Mouse (Mus musculus) left cerebral cortex, postnatal 25 days (tissue): ENCODE results near the gene Igflr1. TPM values are rescaled to one million over a fixed set of nuclear protein-coding genes. Genes with fewer than 3 reads are reported as not detected.

ENCODE experiments used
- DNase-seq, 2 experiments: peaks; one replicate each; pipeline ENCODE4 v3.0.0; 2022; ENCODE audit warnings: low spot score in 2 of 2, mixed read lengths in 1 of 2
- intact Hi-C: fragments of 180-260 bp; cut with DNase I; formaldehyde crosslinking; loops from one replicate; pipeline ENCODE4 v1.15.1; 2025
- microRNA-seq, 2 experiments: library from miRNA; unstranded; fragments of <30 nt; microRNA quantifications; one replicate each; pipeline ENCODE4 v1.2.0; 2022
- total RNA-seq, 2 experiments: library from RNA; stranded (reverse); gene quantifications; 2 replicates each; pipeline ENCODE4 v1.2.3; 2021

Igflr1 gene
- total RNA-seq, 2 experiments from 2014 or later, result 2.8 to 3.5 TPM

DNA sequence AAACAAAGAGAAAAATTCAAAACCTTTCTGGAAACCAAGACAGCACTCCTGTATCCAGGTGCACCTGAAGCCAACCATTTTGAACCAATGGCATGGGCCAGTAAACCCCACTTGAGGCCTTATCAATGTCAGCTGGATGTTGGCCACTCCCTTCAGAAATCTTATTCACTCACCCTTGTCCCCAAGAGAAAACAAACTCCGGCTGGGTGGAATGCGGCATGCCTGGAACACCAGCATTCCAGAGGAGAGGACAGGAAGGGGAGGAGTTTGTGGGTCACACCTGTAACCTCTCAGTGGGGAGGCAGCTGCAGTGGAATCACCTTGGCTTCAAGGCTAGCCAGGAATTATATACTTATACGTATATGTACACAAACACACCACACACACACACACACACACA lies 37.4 kb downstream of the Igflr1 start:
- intact Hi-C loops, result no loop called here
- no peak for DNase-seq

DNA sequence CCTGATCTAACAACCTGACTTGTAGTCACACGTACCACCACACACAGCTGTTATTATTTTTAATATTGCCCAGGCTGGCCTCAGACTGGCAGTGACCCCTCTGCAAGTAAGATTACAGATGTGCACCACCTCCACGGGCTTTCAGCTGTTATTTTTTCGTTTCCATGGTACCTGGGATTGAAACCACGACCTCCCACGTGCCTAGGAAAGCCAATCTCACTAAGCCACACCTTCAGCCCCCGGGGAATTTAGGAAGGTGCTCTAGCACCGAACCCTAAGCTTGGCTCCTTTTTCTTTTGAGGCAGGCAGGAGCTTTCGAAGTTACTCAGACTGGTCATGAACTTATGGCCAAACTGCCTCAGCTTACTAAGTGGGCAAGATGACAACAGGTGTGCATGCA lies 39.2 kb downstream of the Igflr1 start:
- intact Hi-C loops, result no loop called here
- DNase-seq, result no peak

DNA sequence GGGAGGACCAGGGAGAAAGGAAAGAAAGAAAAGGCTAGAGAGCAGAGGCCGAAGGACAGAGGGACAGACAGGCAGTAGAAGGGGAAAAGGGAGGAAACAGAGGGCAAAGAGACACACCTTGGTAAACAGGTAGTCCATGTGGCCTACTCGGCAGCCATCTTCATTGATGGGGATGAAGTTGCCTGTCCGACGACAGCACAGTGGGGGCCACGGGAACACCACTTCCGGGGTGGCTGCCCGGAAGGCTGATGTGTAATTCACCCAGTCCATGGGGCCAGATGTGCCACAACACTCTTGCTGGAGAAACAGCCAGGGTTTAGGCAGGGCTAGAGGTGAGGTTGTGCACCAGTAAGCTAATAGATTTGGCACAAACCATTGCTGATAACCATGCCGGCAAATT lies 39.7 kb downstream of the Igflr1 start:
- intact Hi-C loops, result no loop called here
- no peak for DNase-seq

DNA sequence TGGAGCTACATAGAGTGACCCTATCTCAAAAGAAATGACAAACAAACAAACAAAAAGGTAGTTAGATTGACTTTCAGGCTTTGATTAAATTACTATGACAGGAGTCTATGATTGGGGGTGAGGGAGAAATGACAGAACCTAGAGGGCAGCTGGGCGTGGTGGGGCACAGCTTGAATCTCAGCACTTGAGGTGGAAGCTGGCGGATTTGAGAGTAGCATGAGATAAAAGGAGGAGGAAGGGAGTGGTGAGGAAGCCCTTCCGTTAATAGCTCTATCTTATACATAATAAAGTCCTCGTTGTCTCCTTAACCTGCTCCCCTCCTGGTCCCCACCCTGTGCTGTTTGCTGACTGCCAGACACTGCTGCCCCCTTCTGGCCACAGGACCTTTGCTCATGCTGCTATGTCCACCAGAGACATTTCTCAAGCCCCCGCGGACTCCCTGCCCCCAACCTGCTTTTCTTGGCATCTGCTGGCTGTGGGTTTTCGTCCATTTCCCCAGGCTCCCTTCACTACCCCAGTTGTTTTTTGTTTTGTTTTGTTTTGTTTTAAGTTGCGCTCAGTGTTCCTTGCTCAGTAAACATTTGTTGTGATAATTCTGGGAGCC lies 42.6 kb downstream of the Igflr1 start:
- no peak for DNase-seq
- intact Hi-C loops, result loop anchor here (2.0 kb wide), 1 partner anchor 19 kb away; the partner anchor contains the start of gene Cox6b1

GRCm38 (mm10) chr7:30608476-30608875 lies 43.2 kb downstream of the Igflr1 start:
- no peak for DNase-seq
- intact Hi-C loops, result no loop called here

GRCm38 (mm10) chr7:30610043-30610442 lies 44.8 kb downstream of the Igflr1 start:
- intact Hi-C loops, result no loop called here
- no peak for DNase-seq

DNA sequence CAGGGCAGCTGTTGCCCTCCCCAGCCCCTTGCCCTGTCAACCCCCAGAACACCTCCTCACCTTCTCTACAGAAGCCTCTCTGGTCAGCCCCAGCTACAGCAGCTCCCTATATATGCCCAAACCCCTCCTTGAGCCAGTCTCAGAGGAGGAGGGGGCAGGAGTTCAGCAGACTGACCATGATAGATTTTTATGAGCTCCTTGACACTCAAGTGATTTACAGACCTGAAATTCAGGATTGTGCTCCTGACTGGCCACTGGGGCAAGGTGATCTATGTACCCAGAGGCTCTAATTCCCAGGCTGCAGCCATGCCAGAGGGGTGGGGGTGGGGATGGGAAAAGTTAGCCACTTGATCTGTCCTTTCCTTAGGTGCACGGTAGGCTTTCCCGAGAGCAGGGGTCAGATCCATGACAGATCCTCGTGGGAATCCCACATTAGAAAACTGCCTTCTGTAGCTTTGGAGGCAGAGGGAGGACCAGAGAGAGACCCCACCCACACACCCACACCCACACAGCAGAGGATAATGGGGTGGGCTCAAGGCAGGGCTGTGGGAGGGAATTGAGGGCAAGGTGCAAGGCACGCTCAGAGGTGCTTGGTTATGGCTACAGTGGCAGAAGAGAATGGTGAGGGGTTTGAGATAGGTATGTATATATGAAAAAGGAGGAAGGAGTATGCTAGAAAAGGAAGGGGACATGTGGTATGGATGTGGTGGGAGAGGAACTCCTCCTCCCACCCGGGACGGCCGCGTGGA lies 47.6 kb downstream of the Igflr1 start, which contains the start of gene Upk1a:
Gene Upk1a, minus strand, starts transcription at position 194 of the 749 bp plus-strand sequence.
- intact Hi-C loops, result loop anchor here (1.0 kb wide), 1 partner anchor 24 kb away; no protein-coding TSS in a partner anchor
- DNase-seq, result no peak

GRCm38 (mm10) chr7:30613529-30614112 lies 48.4 kb downstream of the Igflr1 start:
- intact Hi-C loops, result loop anchor here (1.0 kb wide), 1 partner anchor 24 kb away; no protein-coding TSS in a partner anchor
- DNase-seq, result peak; percentile 19 to 45

DNA sequence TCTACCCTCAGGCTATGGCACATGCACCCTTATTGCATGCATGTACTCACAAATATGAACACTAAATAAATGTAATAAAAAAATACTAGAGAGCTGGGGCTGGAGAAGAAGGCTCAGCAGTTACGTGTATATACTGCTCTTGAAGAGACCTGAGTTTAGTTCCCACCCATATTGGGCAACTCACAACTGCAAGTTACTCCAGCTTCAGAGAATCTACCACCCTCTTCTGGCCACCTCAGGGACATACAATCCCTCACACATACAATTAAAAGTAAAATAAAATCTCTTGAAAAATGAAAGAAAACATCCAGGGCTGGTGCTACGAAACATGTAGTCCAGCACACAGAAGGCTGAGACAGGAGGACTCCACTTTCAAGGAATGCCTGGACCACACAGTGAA lies 49.2 kb downstream of the Igflr1 start:
- no peak for DNase-seq
- intact Hi-C loops, result no loop called here

DNA sequence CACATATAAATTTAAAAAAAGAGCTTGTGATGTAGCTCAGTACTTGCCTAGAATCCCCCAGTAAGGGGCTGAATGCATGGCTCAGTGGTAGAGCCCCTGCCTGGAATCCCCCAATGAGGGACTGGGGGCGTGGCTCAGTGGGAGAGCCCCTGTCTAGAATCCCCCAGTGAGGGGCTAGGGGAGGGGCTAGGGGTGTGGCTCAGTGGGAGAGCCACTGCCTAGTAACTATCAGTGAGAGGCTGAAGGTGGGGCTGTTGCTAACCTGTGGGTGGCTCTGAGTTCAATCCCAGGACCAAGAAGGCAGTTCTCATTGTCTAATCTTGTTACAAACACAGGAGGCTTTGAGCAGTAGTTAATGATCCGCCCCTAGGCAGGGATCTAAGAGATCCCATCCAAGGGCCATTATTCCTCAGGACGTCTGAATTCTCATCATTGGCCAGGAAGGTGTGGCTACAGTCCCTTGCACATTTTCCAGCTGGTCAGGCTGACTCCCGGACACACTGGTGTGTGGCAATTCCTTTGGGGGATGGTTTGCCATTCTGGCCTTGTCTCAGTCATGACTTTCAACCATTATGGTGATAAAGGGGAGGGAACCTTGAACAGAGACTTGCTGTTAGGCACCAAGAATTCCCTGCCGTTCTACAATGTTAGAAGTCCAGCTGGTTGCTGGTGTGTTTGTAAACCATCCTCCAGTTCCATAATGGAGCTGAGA lies 50.0 kb downstream of the Igflr1 start:
- no peak for DNase-seq
- intact Hi-C loops, result no loop called here

Small RNA genes lying within 50 kb of the gene (microRNA-seq; reads per million reads assigned to microRNA genes)
- 1.0 to 1.2 reads per million in 2 experiments for gene Gm38670
- gene Mir3569, result 0.99 to 2.4 reads per million in 2 experiments

Other genes starting within 250 kb of the Igflr1 start
- under 1 TPM; 0.32 to 0.55 TPM for gene E130208F15Rik, start 243.7 kb upstream of the Igflr1 start, total RNA-seq
- gene Sdhaf1, start 241.5 kb upstream of the Igflr1 start, total RNA-seq, result 1 to 10 TPM; 7.2 to 7.8 TPM
- gene Lrfn3, start 202.7 kb upstream of the Igflr1 start, total RNA-seq, result 10 to 100 TPM; 34.0 to 35.2 TPM
- gene Tyrobp, start 151.7 kb upstream of the Igflr1 start, total RNA-seq, result 10 to 100 TPM; 28.7 to 29.8 TPM
- 1 to 10 TPM in 1 of 2 experiments, not detected in 1; 1.2 TPM for gene Hcst, start 145.6 kb upstream of the Igflr1 start, total RNA-seq
- 1 to 10 TPM; 2.6 to 2.7 TPM for gene Nfkbid, start 143.7 kb upstream of the Igflr1 start, total RNA-seq
- 1,000 to 10,000 TPM; 1,270 to 1,289 TPM for gene Aplp1, start 119.9 kb upstream of the Igflr1 start, total RNA-seq
- gene Kirrel2, start 107.7 kb upstream of the Igflr1 start, total RNA-seq, result 10 to 100 TPM; 11.4 to 11.7 TPM
- gene Nphs1, start 107.1 kb upstream of the Igflr1 start, total RNA-seq, result 1 to 10 TPM in 1 of 2 experiments, under 1 TPM in 1; 0.78 to 1.5 TPM
- not detected for gene Prodh2, start 71.8 kb upstream of the Igflr1 start, total RNA-seq
- 100 to 1,000 TPM; 190 to 213 TPM for gene Arhgap33, start 30.4 kb upstream of the Igflr1 start, total RNA-seq
- gene Hspb6, start 13.2 kb upstream of the Igflr1 start, total RNA-seq, result 1 to 10 TPM; 5.1 to 6.4 TPM
- 1 to 10 TPM; 5.2 to 5.5 TPM for gene Proser3, start 13.1 kb upstream of the Igflr1 start, total RNA-seq
- 10 to 100 TPM; 45.5 to 47.8 TPM for gene Lin37, start 5.6 kb upstream of the Igflr1 start, total RNA-seq
- 10 to 100 TPM; 57.2 to 69.2 TPM for gene U2af1l4, start 2.1 kb upstream of the Igflr1 start, total RNA-seq
- gene Gm49396, start 2.1 kb upstream of the Igflr1 start, total RNA-seq, result 1 to 10 TPM; 5.7 TPM
- 10 to 100 TPM; 82.7 to 90.1 TPM for gene Psenen, start 1.8 kb upstream of the Igflr1 start, total RNA-seq
- gene Kmt2b, start 23.3 kb downstream of the Igflr1 start, total RNA-seq, result 10 to 100 TPM; 46.4 to 50.4 TPM
- gene Zbtb32, start 33.5 kb downstream of the Igflr1 start, total RNA-seq, result not detected
- gene Upk1a, start 47.4 kb downstream of the Igflr1 start, total RNA-seq, result under 1 TPM; 0.23 to 0.50 TPM
- 100 to 1,000 TPM; 721 to 744 TPM for gene Cox6b1, start 60.7 kb downstream of the Igflr1 start, total RNA-seq
- gene Etv2, start 70.4 kb downstream of the Igflr1 start, total RNA-seq, result not detected
- gene Rbm42, start 84.9 kb downstream of the Igflr1 start, total RNA-seq, result 10 to 100 TPM; 66.8 to 70.8 TPM
- 1 to 10 TPM; 3.5 to 6.4 TPM for gene Haus5, start 99.6 kb downstream of the Igflr1 start, total RNA-seq
- gene Pmis2, start 106.2 kb downstream of the Igflr1 start, total RNA-seq, result not detected
- not detected for gene 2200002J24Rik, start 133.5 kb downstream of the Igflr1 start, total RNA-seq
- gene Atp4a, start 146.8 kb downstream of the Igflr1 start, total RNA-seq, result 1 to 10 TPM in 1 of 2 experiments, under 1 TPM in 1; 0.60 to 1.2 TPM
- gene Tmem147, start 164.1 kb downstream of the Igflr1 start, total RNA-seq, result 100 to 1,000 TPM; 119 to 130 TPM
- not detected for gene Gapdhs, start 178.3 kb downstream of the Igflr1 start, total RNA-seq
- 1 to 10 TPM; 5.7 to 7.0 TPM for gene Sbsn, start 186.0 kb downstream of the Igflr1 start, total RNA-seq
- gene Dmkn, start 198.3 kb downstream of the Igflr1 start, total RNA-seq, result 1 to 10 TPM; 4.0 to 5.0 TPM
- not detected for gene Krtdap, start 222.5 kb downstream of the Igflr1 start, total RNA-seq